Mouse (Mus musculus): ENCODE measurements around the gene Klhl29. TPM values are rescaled to one million over a fixed set of nuclear protein-coding genes. Genes with fewer than 3 reads are reported as not detected.
A peak's percentile ranks its signal among the peaks of the same experiment; 100 is the strongest.

Klhl29 gene
- polyA plus RNA-seq, 1 experiment from 2014 or later: 8.5 TPM

- Histone ChIP-seq H3K27me3 (replicated peaks; ENCODE audit: control insufficient read depth, insufficient read depth, low read length) (no peaks in the 10 kb centered on the region), H3K4me2 (ENCODE audit: low read length) (no peak overlapping the region), H3K4me1 (ENCODE audit: control insufficient read depth, insufficient read depth, low read length) (peaks cover 2% of the 10 kb centered on the region), H3K9me3 (replicated peaks; ENCODE audit: control insufficient read depth, low read length) (no peaks in the 10 kb centered on the region), H3K4me3 (ENCODE audit: low read depth, low read length) (no peak overlapping the region), H3K27ac (ENCODE audit: low read depth, low read length) (no peak overlapping the region), H3K36me3 (ENCODE audit: control insufficient read depth, insufficient read depth, low read length) (0 out of 2 replicates have a peak, but pooled peaks cover 4% of the 10 kb centered on the region), H3K9ac (ENCODE audit: low read length) (no peak overlapping the region)
- no peak for DNase-seq (ENCODE audit: low spot score)
- ATAC-seq: no peak
- WGBS: 95% methylated on average over 4 of the region's 4 CpGs
These were observed 6.1 kb downstream of the Klhl29 start for GRCm38 (mm10) chr12:5369396-5369795.

GRCm38 (mm10) chr12:5364836-5365235, 10.6 kb downstream of the Klhl29 start:
- H3K4me3 ChIP-seq (ENCODE audit: low read depth, low read length): no peak overlapping the region
- H3K4me2 ChIP-seq (ENCODE audit: low read length): no peak overlapping the region
- H3K9me3 ChIP-seq (replicated peaks; ENCODE audit: control insufficient read depth, low read length): no peaks in the 10 kb centered on the region
- H3K9ac ChIP-seq (ENCODE audit: low read length): no peak overlapping the region
- WGBS: 92% methylated on average over 3 of the region's 3 CpGs
- DNase-seq (ENCODE audit: low spot score) (no peak), ATAC-seq (no peak)
- H3K27me3 ChIP-seq (replicated peaks; ENCODE audit: control insufficient read depth, insufficient read depth, low read length): no peaks in the 10 kb centered on the region
- no peak overlapping the region for H3K27ac ChIP-seq (ENCODE audit: low read depth, low read length)
- no peaks in the 10 kb centered on the region for H3K36me3 ChIP-seq (ENCODE audit: control insufficient read depth, insufficient read depth, low read length)
- peaks cover 4% of the 10 kb centered on the region; the same call in 1 of the 2 replicates for H3K4me1 ChIP-seq (ENCODE audit: control insufficient read depth, insufficient read depth, low read length)

- Histone ChIP-seq H3K9ac (ENCODE audit: low read length) (no peak overlapping the region), H3K27me3 (replicated peaks; ENCODE audit: control insufficient read depth, insufficient read depth, low read length) (no peaks in the 10 kb centered on the region), H3K27ac (ENCODE audit: low read depth, low read length) (no peak overlapping the region), H3K4me2 (ENCODE audit: low read length) (no peak overlapping the region), H3K4me1 (ENCODE audit: control insufficient read depth, insufficient read depth, low read length) (peaks cover 8% of the 10 kb centered on the region), H3K36me3 (ENCODE audit: control insufficient read depth, insufficient read depth, low read length) (no peaks in the 10 kb centered on the region), H3K9me3 (replicated peaks; ENCODE audit: control insufficient read depth, low read length) (no peaks in the 10 kb centered on the region), H3K4me3 (ENCODE audit: low read depth, low read length) (no peak overlapping the region)
- DNase-seq (ENCODE audit: low spot score) (no peak), ATAC-seq (no peak)
- WGBS: 72% methylated on average over 17 of the region's 17 CpGs
These were observed 11.4 kb downstream of the Klhl29 start for GRCm38 (mm10) chr12:5363961-5364634.

GRCm38 (mm10) chr12:5359065-5359464, 16.4 kb downstream of the Klhl29 start:
- peak; percentile 88 for DNase-seq (ENCODE audit: low spot score)
- no peaks in the 10 kb centered on the region for H3K9me3 ChIP-seq (replicated peaks; ENCODE audit: control insufficient read depth, low read length)
- H3K27ac ChIP-seq (ENCODE audit: low read depth, low read length): peak overlapping the region; percentile 45; the same call in 1 of the 2 replicates
- no peak overlapping the region for H3K4me2 ChIP-seq (ENCODE audit: low read length)
- no peaks in the 10 kb centered on the region for H3K27me3 ChIP-seq (replicated peaks; ENCODE audit: control insufficient read depth, insufficient read depth, low read length)
- peak; percentile 64; the same call in 1 of the 2 replicates for ATAC-seq
- peak overlapping the region; percentile 13; the same call in 1 of the 2 replicates for H3K9ac ChIP-seq (ENCODE audit: low read length)
- H3K4me1 ChIP-seq (ENCODE audit: control insufficient read depth, insufficient read depth, low read length): peaks cover 16% of the 10 kb centered on the region
- no peak overlapping the region for H3K4me3 ChIP-seq (ENCODE audit: low read depth, low read length)
- WGBS: 30% methylated on average over 5 of the region's 5 CpGs
- no peaks in the 10 kb centered on the region for H3K36me3 ChIP-seq (ENCODE audit: control insufficient read depth, insufficient read depth, low read length)

- H3K9me3 ChIP-seq (replicated peaks; ENCODE audit: control insufficient read depth, low read length): no peaks in the 10 kb centered on the region
- DNase-seq (ENCODE audit: low spot score): no peak
- no peaks in the 10 kb centered on the region for H3K27me3 ChIP-seq (replicated peaks; ENCODE audit: control insufficient read depth, insufficient read depth, low read length)
- H3K9ac ChIP-seq (ENCODE audit: low read length): no peak overlapping the region
- H3K4me1 ChIP-seq (ENCODE audit: control insufficient read depth, insufficient read depth, low read length): peaks cover 14% of the 10 kb centered on the region; the same call in 1 of the 2 replicates
- no peak for ATAC-seq
- H3K4me3 ChIP-seq (ENCODE audit: low read depth, low read length): no peak overlapping the region
- H3K4me2 ChIP-seq (ENCODE audit: low read length): no peak overlapping the region
- H3K36me3 ChIP-seq (ENCODE audit: control insufficient read depth, insufficient read depth, low read length): no peaks in the 10 kb centered on the region
- 28% methylated on average over 6 of the region's 6 CpGs for WGBS
- H3K27ac ChIP-seq (ENCODE audit: low read depth, low read length): no peak overlapping the region
These were observed 17.0 kb downstream of the Klhl29 start for GRCm38 (mm10) chr12:5358497-5358896.

GRCm38 (mm10) chr12:5353416-5353815, 22.1 kb downstream of the Klhl29 start:
- Histone ChIP-seq H3K27me3 (replicated peaks; ENCODE audit: control insufficient read depth, insufficient read depth, low read length) (no peaks in the 10 kb centered on the region), H3K4me3 (ENCODE audit: low read depth, low read length) (no peak overlapping the region), H3K4me2 (ENCODE audit: low read length) (no peak overlapping the region), H3K36me3 (ENCODE audit: control insufficient read depth, insufficient read depth, low read length) (no peaks in the 10 kb centered on the region), H3K9me3 (replicated peaks; ENCODE audit: control insufficient read depth, low read length) (no peaks in the 10 kb centered on the region), H3K9ac (ENCODE audit: low read length) (no peak overlapping the region), H3K27ac (ENCODE audit: low read depth, low read length) (no peak overlapping the region), H3K4me1 (ENCODE audit: control insufficient read depth, insufficient read depth, low read length) (peaks cover 3% of the 10 kb centered on the region; the same call in 1 of the 2 replicates)
- ATAC-seq: no peak
- no peak for DNase-seq (ENCODE audit: low spot score)
- WGBS: 89% methylated on average over 9 of the region's 9 CpGs

GRCm38 (mm10) chr12:5352771-5353170, 22.7 kb downstream of the Klhl29 start:
- Histone ChIP-seq H3K9me3 (replicated peaks; ENCODE audit: control insufficient read depth, low read length) (no peaks in the 10 kb centered on the region), H3K27ac (ENCODE audit: low read depth, low read length) (no peak overlapping the region), H3K9ac (ENCODE audit: low read length) (no peak overlapping the region), H3K27me3 (replicated peaks; ENCODE audit: control insufficient read depth, insufficient read depth, low read length) (no peaks in the 10 kb centered on the region), H3K4me1 (ENCODE audit: control insufficient read depth, insufficient read depth, low read length) (no peaks in the 10 kb centered on the region), H3K36me3 (ENCODE audit: control insufficient read depth, insufficient read depth, low read length) (no peaks in the 10 kb centered on the region), H3K4me2 (ENCODE audit: low read length) (no peak overlapping the region), H3K4me3 (ENCODE audit: low read depth, low read length) (no peak overlapping the region)
- 96% methylated on average over 8 of the region's 8 CpGs for WGBS
- no peak for ATAC-seq
- DNase-seq (ENCODE audit: low spot score): no peak

GRCm38 (mm10) chr12:5350491-5351285, 24.8 kb downstream of the Klhl29 start:
- Histone ChIP-seq H3K36me3 (ENCODE audit: control insufficient read depth, insufficient read depth, low read length) (no peaks in the 10 kb centered on the region), H3K27ac (ENCODE audit: low read depth, low read length) (no peak overlapping the region), H3K9me3 (replicated peaks; ENCODE audit: control insufficient read depth, low read length) (no peaks in the 10 kb centered on the region), H3K4me1 (ENCODE audit: control insufficient read depth, insufficient read depth, low read length) (no peaks in the 10 kb centered on the region), H3K27me3 (replicated peaks; ENCODE audit: control insufficient read depth, insufficient read depth, low read length) (no peaks in the 10 kb centered on the region), H3K4me3 (ENCODE audit: low read depth, low read length) (no peak overlapping the region), H3K4me2 (ENCODE audit: low read length) (no peak overlapping the region), H3K9ac (ENCODE audit: low read length) (no peak overlapping the region)
- no peak for DNase-seq (ENCODE audit: low spot score)
- ATAC-seq: no peak
- 88% methylated on average over 11 of the region's 11 CpGs for WGBS

GRCm38 (mm10) chr12:5345088-5345487, 30.4 kb downstream of the Klhl29 start:
- no peaks in the 10 kb centered on the region for H3K27me3 ChIP-seq (replicated peaks; ENCODE audit: control insufficient read depth, insufficient read depth, low read length)
- H3K9me3 ChIP-seq (replicated peaks; ENCODE audit: control insufficient read depth, low read length): no peaks in the 10 kb centered on the region
- no peak overlapping the region for H3K4me2 ChIP-seq (ENCODE audit: low read length)
- H3K4me1 ChIP-seq (ENCODE audit: control insufficient read depth, insufficient read depth, low read length): no peaks in the 10 kb centered on the region
- no peak for ATAC-seq
- no peak for DNase-seq (ENCODE audit: low spot score)
- WGBS: 90% methylated on average over 6 of the region's 6 CpGs
- no peaks in the 10 kb centered on the region for H3K36me3 ChIP-seq (ENCODE audit: control insufficient read depth, insufficient read depth, low read length)
- no peak overlapping the region for H3K4me3 ChIP-seq (ENCODE audit: low read depth, low read length)
- no peak overlapping the region for H3K27ac ChIP-seq (ENCODE audit: low read depth, low read length)
- H3K9ac ChIP-seq (ENCODE audit: low read length): no peak overlapping the region

All from forebrain, embryonic 14.5 days (tissue).